Mouse (Mus musculus) heart, adult 8-10 months (tissue): ENCODE measurements around the gene Epha4. TPM values are rescaled to one million over a fixed set of nuclear protein-coding genes. Genes with fewer than 3 reads are reported as not detected.

Experiments
- DNase-seq: peaks from one replicate; pipeline ENCODE4 v3.0.0; 2022; ENCODE audit warnings: low spot score
- total RNA-seq, 4 experiments: library from RNA; stranded (reverse); gene quantifications; 2 replicates each; pipeline ENCODE4 v1.2.4; 2022

Epha4 gene
- total RNA-seq, 4 experiments from 2014 or later = 28.3 to 42.7 (median 36.0) TPM

GRCm38 (mm10) chr1:77446438-77446837, 68.5 kb downstream of the Epha4 start:
- no peak for DNase-seq

- DNase-seq = no peak
Measured at GRCm38 (mm10) chr1:77444648-77445047, 70.2 kb downstream of the Epha4 start.

GRCm38 (mm10) chr1:77441987-77442386, 72.9 kb downstream of the Epha4 start:
- DNase-seq = peak; percentile 44

DNA sequence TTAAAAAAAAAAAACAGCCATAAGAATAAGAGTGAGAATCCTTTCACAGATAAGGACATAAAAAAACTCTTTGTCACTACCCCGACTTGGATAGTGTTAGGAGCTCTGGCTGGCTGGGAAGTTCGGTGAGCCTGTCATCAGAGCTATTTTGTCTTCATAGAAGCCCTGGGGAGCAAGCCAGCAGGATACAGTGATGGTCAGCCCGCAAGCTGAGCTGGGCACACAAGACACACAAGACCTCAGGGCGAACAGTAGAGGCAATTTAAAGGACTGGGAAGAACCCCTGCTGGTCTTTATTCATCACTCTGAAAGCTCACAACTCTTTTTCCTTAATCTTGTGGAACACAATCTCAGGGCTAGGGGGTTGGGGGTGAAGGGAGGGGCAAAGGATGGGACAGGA, 73.5 kb downstream of the Epha4 start:
- DNase-seq = no peak

- no peak for DNase-seq
Measured at GRCm38 (mm10) chr1:77440512-77440911, 74.4 kb downstream of the Epha4 start.

DNA sequence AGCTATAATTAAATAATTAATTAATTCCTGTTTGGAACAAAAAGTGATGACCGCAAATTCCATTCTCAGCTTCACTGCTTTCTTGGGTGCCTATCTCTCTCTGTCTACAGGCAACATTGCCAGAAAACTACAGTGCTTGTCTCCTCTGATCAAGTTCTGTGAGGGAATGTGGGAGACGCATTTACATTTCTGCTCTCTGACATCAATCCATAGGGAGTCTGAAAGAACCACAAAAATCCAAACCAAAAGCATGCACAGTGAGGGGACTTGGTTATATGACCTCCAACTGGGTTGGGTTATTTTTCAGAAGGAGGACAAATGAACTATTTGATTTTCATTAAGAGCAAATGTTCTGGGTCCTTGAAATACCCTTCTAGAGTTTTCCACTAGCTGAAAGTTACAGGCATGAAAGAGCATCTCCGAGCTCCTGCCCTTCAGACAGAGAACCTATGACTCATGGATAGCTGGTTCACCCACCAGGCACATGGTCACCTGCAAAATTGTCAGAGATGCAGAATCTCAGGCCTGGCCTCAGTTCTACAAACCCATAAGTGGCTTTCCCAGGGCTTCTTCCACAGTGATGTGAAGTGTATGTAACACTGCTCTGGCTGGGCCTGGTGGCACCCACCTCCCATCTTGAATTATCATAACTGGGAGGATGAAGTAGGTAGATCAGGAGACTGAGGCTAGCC, 75.4 kb downstream of the Epha4 start:
- DNase-seq = no peak

DNA sequence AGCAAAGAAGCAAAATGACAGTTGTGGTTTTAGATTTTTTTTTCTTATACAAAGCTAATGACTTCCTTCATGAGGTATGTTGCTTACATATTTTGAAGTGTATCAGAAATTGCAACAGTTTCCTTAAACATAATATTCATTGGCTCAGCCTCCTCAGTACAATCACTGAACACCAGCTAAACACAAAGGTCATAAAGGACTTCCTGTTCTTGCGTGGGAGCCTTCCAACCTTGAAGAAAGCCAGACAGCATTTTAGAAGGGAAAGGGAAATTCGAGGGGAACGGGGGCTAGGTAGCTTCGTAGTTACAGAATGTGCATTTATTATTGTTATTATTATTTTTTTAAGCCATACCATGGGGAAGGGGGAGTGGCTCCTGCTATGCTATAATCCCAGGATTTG, 76.2 kb downstream of the Epha4 start:
- peak; percentile 13 for DNase-seq

DNA sequence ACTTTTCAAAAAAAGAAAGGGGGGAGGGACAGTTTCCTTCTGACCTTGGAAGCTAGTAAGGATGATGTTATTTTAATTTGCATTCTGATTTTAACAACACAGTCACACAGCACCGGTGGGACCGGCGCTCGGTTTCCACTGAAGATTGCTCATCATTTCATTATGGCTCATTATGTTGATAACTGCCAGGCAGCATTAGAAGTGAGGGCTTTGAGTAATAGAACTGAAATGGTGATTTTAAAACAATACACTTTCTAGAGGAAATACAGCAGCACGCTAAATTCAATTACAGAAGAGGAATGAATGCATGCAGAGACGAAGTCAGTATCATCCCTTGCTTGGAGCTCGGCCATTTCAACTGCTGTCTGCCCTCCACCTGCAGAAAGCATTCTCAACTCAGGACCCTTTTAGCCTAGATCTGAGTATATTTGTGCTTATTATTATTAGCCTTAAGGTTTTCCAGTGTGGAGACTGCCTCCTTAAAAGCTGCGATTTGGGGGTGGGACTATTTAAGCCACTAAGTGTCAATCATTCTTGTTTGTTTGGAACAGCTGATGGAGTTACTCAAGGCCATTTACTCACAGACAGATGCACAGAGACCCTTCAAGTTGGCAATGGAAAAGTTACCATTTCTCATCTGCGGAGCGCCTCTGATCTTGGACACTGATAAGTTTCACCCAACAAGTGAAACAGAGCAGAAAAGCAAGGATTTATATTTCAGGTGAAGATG, 76.8 kb downstream of the Epha4 start:
- DNase-seq = no peak

DNA sequence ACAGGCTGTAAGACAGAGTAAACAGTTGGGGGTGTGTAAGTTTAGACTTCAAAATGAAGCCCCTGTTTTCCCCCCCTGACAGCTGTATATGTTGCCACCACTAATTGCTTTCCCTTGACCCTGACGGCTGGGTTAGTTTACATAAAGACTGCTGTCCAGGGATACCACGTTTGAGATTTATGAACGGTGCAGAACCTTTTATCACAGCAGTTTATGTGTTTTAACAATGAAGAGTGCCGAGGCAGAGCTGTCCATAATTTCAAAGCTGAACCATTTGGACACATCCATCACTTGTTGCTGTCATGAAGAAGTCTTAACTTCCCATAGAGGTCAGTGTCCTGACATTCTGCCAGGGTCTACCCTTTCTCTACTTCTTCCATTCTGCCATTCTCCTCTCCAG, 79.8 kb downstream of the Epha4 start:
- DNase-seq = no peak

DNA sequence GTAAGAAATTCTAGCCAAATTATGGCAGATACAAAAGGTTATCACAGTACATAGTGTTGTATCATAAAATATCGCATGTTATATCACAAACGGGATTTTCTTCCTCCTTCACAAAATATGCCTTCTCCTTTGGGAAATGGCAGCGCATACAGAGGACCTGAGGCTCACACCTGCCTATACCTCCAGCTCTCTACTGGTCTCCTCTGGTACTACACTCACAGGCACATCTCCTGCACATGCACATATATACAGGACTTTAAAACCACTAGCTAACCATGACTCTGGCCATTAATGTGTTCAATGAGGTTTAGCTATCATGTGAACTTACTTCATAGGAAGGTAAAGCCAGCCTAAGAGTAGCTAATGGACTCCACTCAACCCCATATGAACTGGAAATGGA, 81.7 kb downstream of the Epha4 start:
- no peak for DNase-seq

- no peak for DNase-seq
Measured at GRCm38 (mm10) chr1:77432489-77432888, 82.4 kb downstream of the Epha4 start.

DNA sequence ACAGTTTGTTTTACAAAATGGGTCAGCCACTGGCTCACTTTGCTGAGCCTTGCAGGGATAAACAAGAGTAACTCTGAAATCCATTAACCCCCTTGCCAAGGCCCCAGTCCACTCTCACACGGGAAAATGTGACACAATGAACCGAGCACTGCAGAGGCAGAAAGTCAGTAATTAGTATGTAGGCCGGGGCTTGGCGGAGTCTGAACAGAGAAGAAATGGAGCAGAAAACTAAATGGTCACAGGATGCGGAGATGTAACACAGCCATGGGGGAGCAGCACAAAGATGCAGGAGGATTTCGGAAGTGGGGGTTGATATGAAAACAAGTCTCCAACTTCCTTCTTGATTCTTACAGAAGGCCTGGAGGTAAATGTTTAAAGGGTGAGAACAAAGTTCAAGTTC, 85.7 kb downstream of the Epha4 start:
- DNase-seq = no peak

- DNase-seq = no peak
Measured at GRCm38 (mm10) chr1:77426956-77427355, 87.9 kb downstream of the Epha4 start.

DNA sequence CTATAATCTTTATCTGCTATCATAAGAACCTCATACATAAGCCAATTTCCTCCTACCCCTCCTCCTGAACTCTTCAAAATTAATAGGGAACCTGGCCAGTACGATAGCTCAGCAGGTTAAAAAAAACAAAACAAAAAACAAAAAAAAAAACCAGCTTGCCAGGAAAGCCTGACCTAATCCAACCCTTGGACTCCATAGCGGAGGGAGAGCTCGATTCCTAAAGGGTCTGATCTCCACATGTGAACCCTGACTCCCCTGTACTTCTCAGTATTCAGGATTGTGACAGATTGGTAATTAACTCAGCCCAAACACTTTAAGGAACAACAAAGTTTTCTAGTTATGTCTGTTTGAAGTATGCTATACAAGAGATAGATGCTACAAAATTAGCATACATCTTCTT, 89.7 kb downstream of the Epha4 start:
- DNase-seq = no peak

DNA sequence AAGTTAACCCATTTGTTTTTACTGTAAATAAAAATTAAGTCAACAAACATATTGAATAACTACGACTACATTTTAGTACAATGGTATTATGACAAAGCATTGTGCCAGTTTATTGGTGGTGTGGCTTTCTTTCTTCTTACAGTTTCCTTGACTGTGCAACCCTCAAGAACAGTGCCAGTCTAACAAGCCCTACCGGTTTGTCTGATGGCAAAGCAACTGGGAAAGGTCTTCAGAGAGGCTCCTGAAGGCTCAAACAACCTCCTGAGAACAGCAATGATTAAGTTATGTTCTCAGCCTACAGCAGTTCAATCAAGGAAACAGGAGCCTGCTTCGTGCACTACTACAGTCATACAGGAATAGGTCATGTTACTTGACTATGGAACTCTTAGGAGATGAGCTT, 93.8 kb downstream of the Epha4 start:
- no peak for DNase-seq

DNA sequence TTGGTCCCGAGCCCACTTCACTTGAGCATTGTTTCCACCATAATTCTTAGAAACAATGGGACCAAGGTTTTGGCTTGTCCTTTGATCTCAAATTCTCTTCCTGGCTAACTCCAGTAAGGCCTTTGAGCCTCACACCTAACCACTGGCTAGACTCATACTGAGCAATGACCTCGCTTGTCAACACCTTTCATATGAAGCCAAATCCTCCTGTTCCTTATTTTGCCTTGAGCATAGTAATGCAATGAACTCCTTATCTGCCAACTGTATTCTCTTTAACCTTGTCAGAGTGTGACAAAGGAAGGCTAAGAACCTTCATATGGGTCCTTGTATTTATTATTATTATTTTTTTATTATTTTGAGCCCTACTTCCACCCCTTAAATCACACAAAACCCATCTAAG, 94.5 kb downstream of the Epha4 start:
- no peak for DNase-seq

GRCm38 (mm10) chr1:77416872-77417271, 98.0 kb downstream of the Epha4 start:
- DNase-seq = no peak

DNA sequence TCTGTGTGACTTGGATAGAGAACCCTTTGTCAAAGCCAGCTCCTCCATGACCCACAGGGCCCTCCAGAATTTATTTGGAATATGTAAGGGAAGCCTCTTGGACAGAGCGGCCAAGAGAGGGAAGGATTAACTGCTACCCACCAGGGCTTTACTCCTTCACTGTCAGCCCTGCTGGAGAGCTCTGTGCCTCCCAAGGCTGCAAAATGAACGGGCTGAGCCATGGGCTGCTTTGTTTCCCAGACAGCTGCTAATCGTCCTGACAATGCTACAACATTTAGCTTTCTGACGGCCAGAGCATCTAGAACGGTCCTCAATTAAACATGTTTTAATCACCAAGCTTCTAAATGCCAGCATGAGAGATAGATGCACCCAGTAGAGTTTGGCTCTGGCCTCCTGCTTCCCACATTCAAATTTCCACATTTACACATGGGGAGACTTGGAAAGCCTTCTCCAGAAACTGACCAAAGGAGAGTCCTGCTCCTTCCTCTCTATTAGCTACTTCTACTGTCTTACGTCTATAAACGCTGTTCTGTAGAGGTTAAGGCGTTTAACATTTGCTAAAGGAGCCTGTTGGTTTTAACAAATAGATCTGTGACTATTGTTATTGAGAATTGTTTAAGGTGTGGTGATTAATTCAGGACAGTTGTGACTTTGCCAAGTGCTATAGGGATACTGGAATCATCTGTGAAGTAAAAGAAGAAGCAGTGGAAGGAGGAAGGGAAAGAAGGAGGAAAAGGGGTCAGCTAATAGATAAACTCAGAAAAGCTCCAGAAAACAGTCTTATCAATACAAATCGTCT, 101.8 kb downstream of the Epha4 start:
- no peak for DNase-seq

GRCm38 (mm10) chr1:77412285-77412684, 102.6 kb downstream of the Epha4 start:
- peak; percentile 25 for DNase-seq

- no peak for DNase-seq
Measured at GRCm38 (mm10) chr1:77411222-77411621, 103.7 kb downstream of the Epha4 start.

DNA sequence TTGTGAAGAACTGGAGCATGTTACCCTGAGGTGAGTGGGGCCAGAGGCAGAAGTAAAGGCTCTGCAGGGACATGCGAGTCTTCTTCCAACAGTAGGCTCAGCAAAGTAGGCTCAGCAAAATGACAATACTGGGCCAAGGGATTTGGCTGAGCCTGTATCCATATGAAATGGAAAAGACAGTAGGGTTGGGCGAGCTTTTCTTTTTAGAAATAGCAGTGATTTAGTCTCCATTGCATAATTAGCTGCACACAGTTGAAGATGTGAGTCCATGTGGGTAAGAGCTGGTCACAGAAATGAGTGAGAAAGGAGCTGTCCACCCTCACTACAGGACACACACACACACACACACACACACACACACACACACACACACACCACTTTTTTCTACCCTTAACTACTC, 104.2 kb downstream of the Epha4 start:
- no peak for DNase-seq

DNA sequence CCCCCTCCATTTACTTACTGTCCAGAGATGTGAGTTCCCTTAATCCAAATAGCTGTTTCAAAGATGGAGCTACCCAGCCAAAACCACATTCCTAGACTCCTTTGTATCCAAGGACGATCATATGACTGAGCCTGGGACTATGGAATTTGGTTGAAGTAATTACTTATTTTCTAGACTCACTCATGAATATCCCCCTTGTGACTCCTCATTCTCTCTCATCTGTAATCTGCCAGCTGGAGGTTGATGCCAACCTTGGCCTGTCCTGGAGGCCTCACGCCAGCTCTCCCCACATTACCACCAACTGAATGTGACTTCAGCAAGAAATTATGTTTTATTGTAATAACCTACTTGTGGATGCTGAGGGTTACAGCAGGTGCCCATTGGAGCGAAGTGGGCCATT, 104.7 kb downstream of the Epha4 start:
- no peak for DNase-seq

DNA sequence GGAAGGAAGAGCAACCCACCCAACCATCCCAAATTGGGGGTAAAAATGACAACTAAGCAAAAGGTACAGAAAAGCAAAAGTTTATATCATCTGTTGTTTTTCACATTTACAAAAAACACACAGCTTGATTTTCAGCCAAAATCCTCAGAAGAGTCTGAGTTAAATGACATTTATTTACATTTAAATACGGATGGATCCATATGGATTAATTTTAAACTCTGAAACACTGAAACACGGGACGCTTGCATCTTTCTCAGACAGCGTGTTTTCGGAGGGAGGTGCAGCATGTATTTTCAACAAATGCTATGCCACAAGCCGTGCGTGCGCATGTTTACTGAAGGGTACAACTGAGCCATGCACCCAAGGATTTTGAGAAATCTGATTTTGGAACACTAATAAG, 105.4 kb downstream of the Epha4 start:
- no peak for DNase-seq
